Mouse (Mus musculus) liver, embryonic 11.5 days (tissue): ENCODE data around the gene Mmaa. TPM values are rescaled to one million over a fixed set of nuclear protein-coding genes. Genes with fewer than 3 reads are reported as not detected.

Experiments
- ATAC-seq: fragments of 200-750 bp; cut with Nextera tagmentation; replicated peaks from 2 replicates; pipeline ENCODE4 v1.8.0; 2017; ENCODE audit warnings: moderate number of reproducible peaks, mild to moderate bottlenecking, moderate TSS enrichment, moderate library complexity; ENCODE audit not compliant: low FRiP score
- DNase-seq: peaks from one replicate; pipeline ENCODE4 v3.0.0-alpha.2; 2017; ENCODE audit warnings: low spot score
- H3K27ac ChIP-seq: fragments of 300-500 bp; sonication (generic); 2 replicates; pipeline ENCODE4 v1.5.1; 2014; ENCODE audit warnings: mild to moderate bottlenecking, low read depth, low read length, control low read depth
- H3K27me3 ChIP-seq: fragments of 300-500 bp; sonication (generic); replicated peaks from 2 replicates; pipeline ENCODE4 v1.6.1; 2014; ENCODE audit warnings: low read length, mixed read lengths; ENCODE audit not compliant: control insufficient read depth, insufficient read depth
- H3K36me3 ChIP-seq: fragments of 300-500 bp; sonication (generic); 2 replicates; pipeline ENCODE4 v1.6.1; 2014; ENCODE audit warnings: mild to moderate bottlenecking, low read length, moderate library complexity, mixed read lengths; ENCODE audit not compliant: control insufficient read depth, insufficient read depth
- H3K4me1 ChIP-seq: fragments of 300-500 bp; sonication (generic); replicated peaks from 2 replicates; pipeline ENCODE4 v1.6.1; 2014; ENCODE audit warnings: low read length, mixed read lengths; ENCODE audit not compliant: control insufficient read depth, insufficient read depth
- H3K4me2 ChIP-seq: fragments of 300-500 bp; sonication (generic); 2 replicates; pipeline ENCODE4 v1.6.1; 2014; ENCODE audit warnings: mild to moderate bottlenecking, control low read depth, moderate library complexity
- H3K4me3 ChIP-seq: fragments of 300-500 bp; sonication (generic); 2 replicates; pipeline ENCODE4 v1.5.1; 2014; ENCODE audit warnings: low read depth, low read length, control low read depth
- H3K9ac ChIP-seq: fragments of 300-500 bp; sonication (generic); 2 replicates; pipeline ENCODE4 v1.6.1; 2014; ENCODE audit warnings: low read depth, low read length, control low read depth
- H3K9me3 ChIP-seq: fragments of 300-500 bp; sonication (generic); 2 replicates; pipeline ENCODE4 v1.6.1; 2016; ENCODE audit warnings: low read length, inconsistent platforms, mixed read lengths; ENCODE audit not compliant: control insufficient read depth
- WGBS: fragments of 180-500 bp; shearing (Covaris S2); extraction: QIAGEN DNeasy Blood & Tissue Kit; methylation state at CpG from one replicate; pipeline ENCODE4 v1.1.7; 2014; 5-methylcytosine and 5-hydroxymethylcytosine counted together
- polyA plus RNA-seq: library from polyadenylated mRNA; unstranded; fragments of >200 nt; fragmentation: Nextera tagmentation; extraction: Ambion mirVana; gene quantifications from 2 replicates; pipeline ENCODE4 v1.2.1, GENCODE M21; 2014

Gene Mmaa
- polyA plus RNA-seq, 1 experiment from 2014 or later = 7.7 TPM

- no peak for DNase-seq
- Histone ChIP-seq H3K4me1 (no peaks in the 10 kb centered on the region), H3K27ac (no peak overlapping the region), H3K9ac (no peak overlapping the region), H3K36me3 (no peaks in the 10 kb centered on the region), H3K27me3 (no peaks in the 10 kb centered on the region), H3K9me3 (no peaks in the 10 kb centered on the region), H3K4me3 (no peak overlapping the region), H3K4me2 (no peak overlapping the region)
- WGBS = 50% methylated on average over 7 of the region's 7 CpGs
- no peak for ATAC-seq
Measured at GRCm38 (mm10) chr8:79225586-79225985, 69.2 kb downstream of the Mmaa start.

GRCm38 (mm10) chr8:79224363-79224762 is 70.4 kb downstream of the Mmaa start:
- Histone ChIP-seq H3K9me3 (no peaks in the 10 kb centered on the region), H3K27me3 (no peaks in the 10 kb centered on the region), H3K36me3 (no peaks in the 10 kb centered on the region), H3K4me2 (no peak overlapping the region), H3K4me1 (no peaks in the 10 kb centered on the region), H3K4me3 (no peak overlapping the region), H3K27ac (no peak overlapping the region), H3K9ac (no peak overlapping the region)
- WGBS = 84% methylated on average over 9 of the region's 9 CpGs
- no peak for DNase-seq
- no peak for ATAC-seq

GRCm38 (mm10) chr8:79222752-79223141 is 72.0 kb downstream of the Mmaa start:
- H3K9me3 ChIP-seq = no peaks in the 10 kb centered on the region
- no peak overlapping the region for H3K4me3 ChIP-seq
- H3K9ac ChIP-seq = no peak overlapping the region
- no peaks in the 10 kb centered on the region for H3K4me1 ChIP-seq
- H3K36me3 ChIP-seq = no peaks in the 10 kb centered on the region
- H3K27ac ChIP-seq = no peak overlapping the region
- 72% methylated on average over 5 of the region's 5 CpGs for WGBS
- DNase-seq (no peak), ATAC-seq (no peak)
- H3K27me3 ChIP-seq = no peaks in the 10 kb centered on the region
- H3K4me2 ChIP-seq = no peak overlapping the region

- no peak overlapping the region for H3K4me2 ChIP-seq
- DNase-seq (no peak), ATAC-seq (no peak)
- no peak overlapping the region for H3K9ac ChIP-seq
- H3K27ac ChIP-seq = no peak overlapping the region
- H3K27me3 ChIP-seq = no peaks in the 10 kb centered on the region
- H3K4me3 ChIP-seq = no peak overlapping the region
- H3K36me3 ChIP-seq = no peaks in the 10 kb centered on the region
- no peaks in the 10 kb centered on the region for H3K9me3 ChIP-seq
- 72% methylated on average over 5 of the region's 5 CpGs for WGBS
- H3K4me1 ChIP-seq = no peaks in the 10 kb centered on the region
Measured at GRCm38 (mm10) chr8:79222106-79222751, 72.5 kb downstream of the Mmaa start.

Other genes with a start within 250 kb of the Mmaa start
- gene 1700011L22Rik, start 46.4 kb downstream of the Mmaa start, polyA plus RNA-seq = not detected in 2 replicates
- gene Smad1, start 104.6 kb upstream of the Mmaa start, polyA plus RNA-seq = 18.5 TPM in 2 replicates